Mouse (Mus musculus): ENCODE measurements around the gene Eif2ak3.

Eif2ak3 gene

DNA sequence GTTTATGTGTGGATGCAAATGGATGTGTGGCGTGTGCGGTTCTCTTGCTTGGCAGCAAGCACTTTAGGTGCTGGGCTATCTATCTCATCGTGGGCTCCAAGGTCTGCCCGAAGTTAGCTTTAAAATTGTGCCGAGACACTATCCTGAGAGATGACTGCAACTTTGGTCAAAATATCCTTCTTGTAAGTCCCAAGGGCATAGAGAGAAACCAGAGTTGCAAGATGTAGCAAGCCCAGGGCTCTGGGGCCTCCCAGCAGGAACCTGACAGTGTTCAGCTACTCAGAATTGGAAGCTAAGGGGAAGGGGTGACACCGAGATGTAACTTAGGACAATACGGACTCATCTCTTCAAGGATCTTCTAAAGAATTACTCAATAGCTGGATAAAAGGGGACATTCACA, 65.3 kb downstream of the Eif2ak3 start:
- DNase-seq, result no peak

- DNase-seq, result no peak
Measured at GRCm38 (mm10) chr6:70910285-70910684, 66.0 kb downstream of the Eif2ak3 start.

DNA sequence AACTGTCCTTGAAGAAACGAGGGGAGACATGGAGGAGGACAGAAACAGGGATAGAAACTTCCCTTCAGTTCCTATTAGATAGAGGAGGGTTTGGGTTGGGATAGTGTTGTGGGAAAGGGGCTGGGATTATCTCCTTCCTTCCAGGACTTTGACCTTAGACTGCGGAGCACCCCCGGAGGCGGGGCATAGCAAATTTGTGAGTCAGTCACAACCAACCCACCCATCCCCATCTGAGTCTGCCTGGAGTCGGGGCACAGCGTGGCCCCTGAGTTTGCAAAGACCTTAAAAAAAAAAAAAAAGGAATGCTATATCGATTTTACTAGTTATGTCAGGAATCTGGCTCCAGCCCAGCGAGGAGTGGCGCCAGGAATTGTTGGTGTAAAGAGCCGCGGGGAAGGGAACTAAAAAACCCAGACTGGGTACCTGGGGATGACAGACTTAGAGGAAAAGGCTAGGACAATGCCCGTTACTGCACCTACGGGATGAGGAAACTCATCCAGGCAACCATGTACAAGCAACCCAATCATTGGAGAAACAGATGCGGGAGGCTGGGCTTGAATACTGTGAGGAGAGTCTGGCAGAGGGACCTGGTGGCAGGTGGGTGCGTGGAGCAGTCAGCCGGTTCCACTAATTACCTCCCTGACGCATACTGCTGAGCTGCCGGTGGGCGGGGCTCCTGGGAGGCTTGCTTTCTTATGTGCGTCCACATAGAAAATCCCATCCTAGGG, 67.5 kb downstream of the Eif2ak3 start:
- DNase-seq, result peak; percentile 38

GRCm38 (mm10) chr6:70912396-70912765, 68.1 kb downstream of the Eif2ak3 start:
- no peak for DNase-seq

DNA sequence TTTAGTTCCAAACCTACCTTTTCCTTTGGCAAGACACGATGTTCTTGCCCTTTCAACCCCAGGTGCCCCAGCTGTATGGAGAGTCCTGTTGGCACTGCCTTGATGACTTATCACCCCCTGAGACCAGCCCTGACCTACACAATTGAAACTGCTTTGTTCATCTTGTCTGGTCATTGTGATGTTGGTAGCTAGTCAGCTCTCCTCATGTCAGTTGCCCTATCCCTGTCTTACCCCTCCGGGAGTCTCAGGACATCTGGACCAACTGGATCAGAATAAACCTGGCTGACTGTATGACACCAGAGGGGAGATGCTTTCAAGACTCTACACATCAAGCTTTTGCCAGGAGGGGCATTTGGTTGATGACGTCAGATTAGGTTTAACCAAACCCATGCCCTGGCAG, 74.5 kb downstream of the Eif2ak3 start, which contains the start of gene Tex37:
TSS of gene Tex37 (minus strand) at position 101 of the 400 bp plus-strand sequence.
- DNase-seq, result no peak

DNA sequence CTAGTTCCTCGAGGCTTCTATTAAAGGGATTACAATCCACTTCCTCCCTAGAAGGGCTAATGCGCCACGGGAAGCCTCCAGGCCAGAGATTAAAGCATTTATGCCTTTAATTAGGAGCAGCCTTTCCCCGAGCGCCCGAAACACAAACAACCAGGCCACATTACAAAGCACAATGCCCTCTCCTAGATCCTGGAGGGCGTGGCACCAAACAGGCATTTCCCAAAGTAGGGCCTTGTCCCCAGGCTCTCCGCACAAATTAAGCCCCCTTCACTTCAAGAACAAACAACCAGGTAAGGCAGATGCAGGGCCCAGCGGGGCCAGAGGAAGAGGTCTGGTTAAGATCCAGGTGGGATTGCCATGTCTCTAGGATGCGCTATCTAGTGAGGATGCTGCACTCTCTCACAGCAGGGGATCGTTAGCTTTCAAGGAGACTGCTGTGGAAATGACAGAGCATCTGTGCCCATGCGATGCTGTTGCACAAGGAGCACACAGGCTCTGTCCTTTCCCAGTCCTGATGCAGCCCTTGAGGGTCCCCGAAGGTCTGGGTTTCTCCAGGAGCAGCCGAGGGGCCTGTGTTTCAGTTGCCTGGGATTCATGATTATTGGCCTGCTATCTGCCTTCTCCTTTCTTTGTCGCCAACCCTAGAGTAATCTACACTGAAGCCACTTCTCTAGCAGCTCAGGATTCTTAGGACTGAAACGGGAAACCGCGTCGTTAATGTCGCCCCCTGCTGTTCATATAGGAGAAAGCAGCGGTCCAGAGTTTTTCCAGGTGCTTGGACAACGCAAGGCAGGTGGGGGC, 77.2 kb downstream of the Eif2ak3 start:
- DNase-seq, result peak; percentile 26

- no peak for DNase-seq
Measured at GRCm38 (mm10) chr6:70931801-70932200, 87.5 kb downstream of the Eif2ak3 start.

DNA sequence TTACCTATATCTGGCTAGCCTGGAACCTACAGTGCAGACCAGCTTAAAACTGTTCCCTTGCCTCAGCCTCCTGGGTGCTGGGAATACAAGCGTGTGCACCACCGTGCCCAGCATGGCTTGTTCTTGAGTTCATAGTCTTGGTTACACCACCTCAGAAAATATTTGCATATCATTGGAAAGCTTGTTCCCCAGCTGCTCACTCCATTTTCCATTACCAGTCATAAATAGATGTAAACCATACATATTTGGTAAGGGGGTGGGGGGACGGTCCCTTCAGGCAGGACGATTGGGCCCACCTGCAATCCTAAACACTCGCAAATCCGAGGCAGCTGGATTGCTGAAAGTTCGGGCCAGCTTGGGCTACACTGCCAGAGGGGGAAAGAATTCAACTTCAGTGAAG, 109.0 kb downstream of the Eif2ak3 start:
- DNase-seq, result no peak

GRCm38 (mm10) chr6:70954040-70954439, 109.7 kb downstream of the Eif2ak3 start:
- DNase-seq, result peak; percentile 6

All from right cerebral cortex, adult 18-20 months (tissue).